Mouse (Mus musculus) forebrain, postnatal 0 days (tissue): ENCODE measurements around the gene Cdk8. TPM values are rescaled to one million over a fixed set of nuclear protein-coding genes. Genes with fewer than 3 reads are reported as not detected.

Experiments used
- ATAC-seq: fragments of 200-750 bp; cut with Nextera tagmentation; 2 replicates; pipeline ENCODE4 v1.8.0; 2017; ENCODE audit warnings: mild to moderate bottlenecking, moderate library complexity
- DNase-seq: peaks from one replicate; pipeline ENCODE4 v3.0.0-alpha.2; 2015
- H3K27ac ChIP-seq: fragments of 300-500 bp; sonication (generic); 2 replicates; pipeline ENCODE4 v1.5.1; 2014; ENCODE audit warnings: low read depth, mild to moderate bottlenecking, antibody characterized with exemption, low read length, moderate library complexity, mixed read lengths
- H3K27me3 ChIP-seq: fragments of 300-500 bp; sonication (generic); 2 replicates; pipeline ENCODE4 v1.6.1; 2014; ENCODE audit warnings: mild to moderate bottlenecking, low read length, mixed read lengths; ENCODE audit not compliant: insufficient read depth
- H3K36me3 ChIP-seq: fragments of 300-500 bp; sonication (generic); 2 replicates; pipeline ENCODE4 v1.6.1; 2014; ENCODE audit warnings: mild to moderate bottlenecking, moderate library complexity; ENCODE audit not compliant: insufficient read depth
- H3K4me1 ChIP-seq: fragments of 300-500 bp; sonication (generic); 2 replicates; pipeline ENCODE4 v1.6.1; 2014; ENCODE audit warnings: antibody characterized with exemption; ENCODE audit not compliant: insufficient read depth
- H3K4me2 ChIP-seq: fragments of 300-500 bp; sonication (generic); 2 replicates; pipeline ENCODE4 v1.6.1; 2014; ENCODE audit warnings: low read depth, mild to moderate bottlenecking, moderate library complexity
- H3K4me3 ChIP-seq: fragments of 300-500 bp; sonication (generic); 2 replicates; pipeline ENCODE4 v1.5.1; 2014; ENCODE audit warnings: low read depth, low read length, mixed read lengths
- H3K9ac ChIP-seq: fragments of 300-500 bp; sonication (generic); 2 replicates; pipeline ENCODE4 v1.6.1; 2014; ENCODE audit warnings: mild to moderate bottlenecking
- H3K9me3 ChIP-seq: fragments of 300-500 bp; sonication (generic); 2 replicates; pipeline ENCODE4 v1.6.1; 2016; ENCODE audit warnings: low read length
- CTCF ChIP-seq: sonication (generic); IDR thresholded peaks from 2 replicates; pipeline ENCODE4 v1.5.1; 2016; ENCODE audit warnings: antibody characterized with exemption, control low read depth, low read depth
- WGBS: fragments of 180-500 bp; shearing (Covaris S2); extraction: QIAGEN DNeasy Blood & Tissue Kit; methylation state at CpG from one replicate; pipeline ENCODE4 v1.1.7; 2014; 5-methylcytosine and 5-hydroxymethylcytosine counted together
- polyA plus RNA-seq: library from polyadenylated mRNA; unstranded; fragments of >200 nt; fragmentation: Nextera tagmentation; extraction: Ambion mirVana; gene quantifications from 2 replicates; pipeline ENCODE4 v1.2.1, GENCODE M21; 2015
- total RNA-seq: library from RNA; depleted of rRNA; stranded (reverse); fragments of >200 nt; gene quantifications from 2 replicates; pipeline ENCODE4 v1.2.3, GENCODE M21; 2014

Cdk8 gene
- total and polyA plus RNA-seq, 2 experiments from 2014 or later, result 13.1 to 48.8 TPM

- no peak overlapping the region for H3K9ac ChIP-seq
- no peak overlapping the region for H3K4me2 ChIP-seq
- 76% methylated on average over 13 of the region's 13 CpGs for WGBS
- H3K36me3 ChIP-seq, result peaks cover 43% of the 10 kb centered on the region
- ATAC-seq (peak; percentile 70), DNase-seq (no peak)
- H3K4me3 ChIP-seq, result no peak overlapping the region
- H3K27ac ChIP-seq, result peak overlapping the region; percentile 54
- H3K9me3 ChIP-seq, result no peaks in the 10 kb centered on the region
- no peak for TF ChIP-seq CTCF
- H3K27me3 ChIP-seq, result no peaks in the 10 kb centered on the region
- H3K4me1 ChIP-seq, result no peaks in the 10 kb centered on the region
Measured at GRCm38 (mm10) chr5:146298807-146299519, 67.9 kb downstream of the Cdk8 start.

GRCm38 (mm10) chr5:146299520-146299870 is 68.5 kb downstream of the Cdk8 start:
- Histone ChIP-seq H3K27me3 (no peaks in the 10 kb centered on the region), H3K9me3 (no peaks in the 10 kb centered on the region), H3K27ac (no peak overlapping the region; the same call in 1 of the 2 replicates), H3K4me2 (no peak overlapping the region), H3K36me3 (peaks cover 43% of the 10 kb centered on the region), H3K4me1 (no peaks in the 10 kb centered on the region), H3K9ac (no peak overlapping the region), H3K4me3 (no peak overlapping the region)
- no peak for TF ChIP-seq CTCF
- no peak for DNase-seq
- ATAC-seq, result 0 out of 2 replicates have a peak, but pooled peaks have one; percentile 3
- 74% methylated on average over 8 of the region's 8 CpGs for WGBS

- Histone ChIP-seq H3K4me3 (no peak overlapping the region), H3K9me3 (no peaks in the 10 kb centered on the region), H3K27ac (no peak overlapping the region), H3K4me2 (no peak overlapping the region), H3K9ac (no peak overlapping the region), H3K36me3 (peaks cover 25% of the 10 kb centered on the region), H3K4me1 (no peaks in the 10 kb centered on the region), H3K27me3 (no peaks in the 10 kb centered on the region)
- DNase-seq (peak; percentile 42), ATAC-seq (peak; percentile 16; the same call in 1 of the 2 replicates)
- WGBS, result 86% methylated on average over 5 of the region's 5 CpGs
- peak; percentile 77 for TF ChIP-seq CTCF
Measured at GRCm38 (mm10) chr5:146303470-146303869, 72.4 kb downstream of the Cdk8 start.

GRCm38 (mm10) chr5:146307046-146307743 is 76.2 kb downstream of the Cdk8 start:
- ATAC-seq (no peak), DNase-seq (no peak)
- Histone ChIP-seq H3K36me3 (peaks cover 4% of the 10 kb centered on the region; the same call in 1 of the 2 replicates), H3K27me3 (no peaks in the 10 kb centered on the region), H3K9ac (no peak overlapping the region), H3K9me3 (no peaks in the 10 kb centered on the region), H3K4me1 (no peaks in the 10 kb centered on the region), H3K27ac (no peak overlapping the region), H3K4me2 (no peak overlapping the region), H3K4me3 (no peak overlapping the region)
- 93% methylated on average over 8 of the region's 8 CpGs for WGBS
- no peak for TF ChIP-seq CTCF

- ATAC-seq (no peak), DNase-seq (no peak)
- Histone ChIP-seq H3K36me3 (peaks cover 4% of the 10 kb centered on the region; the same call in 1 of the 2 replicates), H3K27ac (no peak overlapping the region), H3K9ac (no peak overlapping the region), H3K27me3 (no peaks in the 10 kb centered on the region), H3K4me1 (no peaks in the 10 kb centered on the region), H3K4me3 (no peak overlapping the region), H3K4me2 (no peak overlapping the region), H3K9me3 (no peaks in the 10 kb centered on the region)
- WGBS, result 97% methylated on average over 4 of the region's 4 CpGs
- no peak for TF ChIP-seq CTCF
Measured at GRCm38 (mm10) chr5:146307744-146308096, 76.7 kb downstream of the Cdk8 start.

GRCm38 (mm10) chr5:146314538-146314937 is 83.5 kb downstream of the Cdk8 start:
- Histone ChIP-seq H3K27ac (no peak overlapping the region), H3K4me3 (no peak overlapping the region), H3K4me2 (no peak overlapping the region), H3K9me3 (no peaks in the 10 kb centered on the region), H3K27me3 (no peaks in the 10 kb centered on the region), H3K4me1 (no peaks in the 10 kb centered on the region), H3K36me3 (no peaks in the 10 kb centered on the region), H3K9ac (no peak overlapping the region)
- WGBS, result 88% methylated on average over 6 of the region's 6 CpGs
- DNase-seq (no peak), ATAC-seq (no peak)
- TF ChIP-seq CTCF, result no peak

- H3K4me1 ChIP-seq, result no peaks in the 10 kb centered on the region
- DNase-seq (peak; percentile 26), ATAC-seq (peak; percentile 77)
- H3K4me2 ChIP-seq, result no peak overlapping the region
- H3K27me3 ChIP-seq, result no peaks in the 10 kb centered on the region
- H3K4me3 ChIP-seq, result no peak overlapping the region
- no peaks in the 10 kb centered on the region for H3K36me3 ChIP-seq
- WGBS, result 47% methylated on average over 14 of the region's 14 CpGs
- no peak for TF ChIP-seq CTCF
- H3K9me3 ChIP-seq, result no peaks in the 10 kb centered on the region
- H3K27ac ChIP-seq, result no peak overlapping the region
- H3K9ac ChIP-seq, result no peak overlapping the region
Measured at GRCm38 (mm10) chr5:146315268-146315921, 84.4 kb downstream of the Cdk8 start.
